Mouse (Mus musculus) MEL (cell line): ENCODE measurements around the gene Pcx. TPM values are rescaled to one million over a fixed set of nuclear protein-coding genes. Genes with fewer than 3 reads are reported as not detected.

Experiments
- DNase-seq: peaks from one replicate; pipeline ENCODE4 v3.0.0; 2011; ENCODE audit warnings: low read depth, low spot score
- H3K27ac ChIP-seq: 2 replicates; pipeline ENCODE4 v1.5.1; 2012; ENCODE audit warnings: low read depth, mild to moderate bottlenecking, control low read depth, low read length, moderate library complexity; ENCODE audit not compliant: control insufficient read depth
- H3K27me3 ChIP-seq, 2 experiments: fragments of 150-350 bp in 1 of 2; sonication (generic) in 1 of 2; 2 replicates each; pipeline ENCODE4 v1.6.1; 2012; ENCODE audit warnings: low read length in 2 of 2, mild to moderate bottlenecking in 2 of 2, improper control_type of control experiment in 1 of 2, moderate library complexity in 1 of 2; ENCODE audit not compliant: insufficient read depth in 2 of 2, control insufficient read depth in 1 of 2
- H3K36me3 ChIP-seq, 2 experiments: 2 replicates each; pipeline ENCODE4 v1.6.1; 2012 to 2014; ENCODE audit warnings: low read length in 2 of 2, improper control_type of control experiment in 1 of 2, inconsistent platforms in 1 of 2, mild to moderate bottlenecking in 1 of 2; ENCODE audit not compliant: insufficient read depth in 2 of 2, control insufficient read depth in 1 of 2
- H3K4me1 ChIP-seq, 2 experiments: fragments of 150-350 bp in 1 of 2; sonication (generic) in 1 of 2; 2 replicates each; pipeline ENCODE4 v1.6.1; 2012; ENCODE audit warnings: low read length in 2 of 2, improper control_type of control experiment in 1 of 2, mild to moderate bottlenecking in 1 of 2; ENCODE audit not compliant: insufficient read depth in 2 of 2, control insufficient read depth in 1 of 2
- H3K4me3 ChIP-seq, 2 experiments: fragments of 150-350 bp in 1 of 2; sonication (generic) in 1 of 2; 2 replicates each; pipeline ENCODE4 v1.5.1; 2012; ENCODE audit warnings: low read depth in 2 of 2, low read length in 2 of 2, mild to moderate bottlenecking in 2 of 2, moderate library complexity in 2 of 2, control low read depth in 1 of 2, improper control_type of control experiment in 1 of 2; ENCODE audit not compliant: control insufficient read depth in 1 of 2, insufficient read depth in 1 of 2
- H3K79me2 ChIP-seq: 2 replicates; pipeline ENCODE4 v1.6.1; 2012; ENCODE audit warnings: mild to moderate bottlenecking, low read length, moderate library complexity; ENCODE audit not compliant: control insufficient read depth, poor library complexity, insufficient read depth
- H3K9ac ChIP-seq: 2 replicates; pipeline ENCODE4 v1.6.1; 2012; ENCODE audit warnings: low read depth, mild to moderate bottlenecking, control low read depth, low read length, moderate library complexity; ENCODE audit not compliant: control insufficient read depth, poor library complexity, severe bottlenecking
- H3K9me3 ChIP-seq: fragments of 150-350 bp; sonication (generic); replicated peaks from 2 replicates; pipeline ENCODE4 v1.6.1; 2012; ENCODE audit warnings: mild to moderate bottlenecking, low read length, improper control_type of control experiment, moderate library complexity; ENCODE audit not compliant: insufficient read depth
- BHLHE40 ChIP-seq: IDR thresholded peaks from 2 replicates; pipeline ENCODE4 v1.6.1; 2012; ENCODE audit warnings: low read depth, mild to moderate bottlenecking, inconsistent platforms, low read length, improper control_type of control experiment, borderline replicate concordance
- CHD1 ChIP-seq: IDR thresholded peaks from 2 replicates; pipeline ENCODE4 v1.6.1; 2012; ENCODE audit warnings: low read depth, mild to moderate bottlenecking, inconsistent platforms, low read length, improper control_type of control experiment
- CHD2 ChIP-seq: IDR thresholded peaks from 2 replicates; pipeline ENCODE4 v1.6.1; 2011; ENCODE audit warnings: low read length, improper control_type of control experiment
- CTCF ChIP-seq, 3 experiments: IDR thresholded peaks in 2 of 3; conservative IDR thresholded peaks in 1 of 3; 2 replicates each; pipeline ENCODE4 v1.5.1; 2011 to 2012; ENCODE audit warnings: low read length in 3 of 3, low read depth in 2 of 3, mild to moderate bottlenecking in 2 of 3, improper control_type of control experiment in 1 of 3, inconsistent platforms in 1 of 3, mixed read lengths in 1 of 3, moderate library complexity in 1 of 3; ENCODE audit not compliant: control insufficient read depth in 1 of 3, insufficient read depth in 1 of 3, poor library complexity in 1 of 3, severe bottlenecking in 1 of 3
- E2F4 ChIP-seq: IDR thresholded peaks from 2 replicates; pipeline ENCODE4 v1.6.1; 2011; ENCODE audit warnings: low read depth, low read length, improper control_type of control experiment, borderline replicate concordance
- EP300 ChIP-seq, 2 experiments: IDR thresholded peaks; 2 replicates each; pipeline ENCODE4 v1.6.1; 2011; ENCODE audit warnings: improper control_type of control experiment in 2 of 2, low read length in 2 of 2, low read depth in 1 of 2, mild to moderate bottlenecking in 1 of 2
- GATA1 ChIP-seq: IDR thresholded peaks from 2 replicates; pipeline ENCODE4 v1.6.1; 2011; ENCODE audit warnings: low read depth, low read length, improper control_type of control experiment
- JUND ChIP-seq: IDR thresholded peaks from 2 replicates; pipeline ENCODE4 v1.6.1; 2011; ENCODE audit warnings: low read depth, mild to moderate bottlenecking, improper control_type of control experiment, low read length
- MAX ChIP-seq: IDR thresholded peaks from 2 replicates; pipeline ENCODE4 v1.6.1; 2011; ENCODE audit warnings: low read length, improper control_type of control experiment
- MXI1 ChIP-seq: IDR thresholded peaks from 2 replicates; pipeline ENCODE4 v1.6.1; 2011; ENCODE audit warnings: mild to moderate bottlenecking, low read depth, low read length, improper control_type of control experiment
- NRF1 ChIP-seq: IDR thresholded peaks from 2 replicates; pipeline ENCODE4 v1.6.1; 2014; ENCODE audit warnings: low read depth, mild to moderate bottlenecking, inconsistent platforms, low read length, improper control_type of control experiment, moderate library complexity; ENCODE audit not compliant: poor library complexity, insufficient read depth, severe bottlenecking
- RCOR1 ChIP-seq: IDR thresholded peaks from 2 replicates; pipeline ENCODE4 v1.6.1; 2012; ENCODE audit warnings: low read depth, mild to moderate bottlenecking, inconsistent platforms, low read length, improper control_type of control experiment
- SIN3A ChIP-seq: IDR thresholded peaks from 2 replicates; pipeline ENCODE4 v1.6.1; 2012; ENCODE audit warnings: low read length, improper control_type of control experiment, inconsistent platforms
- SMC3 ChIP-seq: IDR thresholded peaks from 2 replicates; pipeline ENCODE4 v1.6.1; 2011; ENCODE audit warnings: low read depth, low read length, improper control_type of control experiment
- TBP ChIP-seq: IDR thresholded peaks from 2 replicates; pipeline ENCODE4 v1.8.0; 2011; ENCODE audit warnings: low read depth, low read length, improper control_type of control experiment
- TCF12 ChIP-seq: IDR thresholded peaks from 2 replicates; pipeline ENCODE4 v1.6.1; 2014; ENCODE audit warnings: low read depth, mild to moderate bottlenecking, inconsistent platforms, low read length, improper control_type of control experiment, moderate library complexity
- USF2 ChIP-seq, 2 experiments: IDR thresholded peaks; 2 replicates each; pipeline ENCODE4 v1.6.1; 2011 to 2012; ENCODE audit warnings: improper control_type of control experiment in 2 of 2, low read length in 2 of 2, borderline replicate concordance in 1 of 2, inconsistent platforms in 1 of 2, low read depth in 1 of 2, mild to moderate bottlenecking in 1 of 2; ENCODE audit not compliant: insufficient read depth in 1 of 2
- ZC3H11A ChIP-seq: IDR thresholded peaks from 2 replicates; pipeline ENCODE4 v1.6.1; 2012; ENCODE audit warnings: low read depth, mild to moderate bottlenecking, inconsistent platforms, low read length, improper control_type of control experiment
- ZKSCAN1 ChIP-seq: IDR thresholded peaks from 2 replicates; pipeline ENCODE4 v1.6.1; 2012; ENCODE audit warnings: low read depth, mild to moderate bottlenecking, inconsistent platforms, low read length, improper control_type of control experiment, moderate library complexity
- ZNF384 ChIP-seq: IDR thresholded peaks from 2 replicates; pipeline ENCODE4 v1.6.1; 2012; ENCODE audit warnings: low read depth, mild to moderate bottlenecking, inconsistent platforms, low read length, improper control_type of control experiment
- polyA plus RNA-seq, 2 experiments: library from polyadenylated mRNA; stranded (reverse) in 1 of 2; unstranded in 1 of 2; fragments of >175 nt in 1 of 2; fragments of >200 nt in 1 of 2; gene quantifications; 2 replicates each; pipeline versions ENCODE4 v1.2.1 to v1.2.4; 2012; ENCODE audit warnings: low replicate concordance in 2 of 2, low read depth in 1 of 2; ENCODE audit not compliant: insufficient read length in 2 of 2, insufficient read depth in 1 of 2, missing spikeins in 1 of 2
- total RNA-seq: library from RNA; depleted of rRNA; stranded (reverse); fragments of 300-350 nt; gene quantifications from 2 replicates; pipeline ENCODE4 v1.2.3, GENCODE M21; 2012

Pcx gene
- total and polyA plus RNA-seq, 3 experiments, result 7.2 to 7.9 TPM; not detected in 1

GRCm38 (mm10) chr19:4521426-4522050 lies 11.3 kb downstream of the Pcx start:
- no peak for DNase-seq
- no peaks in the 10 kb centered on the region for H3K4me1 ChIP-seq
- no peak overlapping the region for H3K27ac ChIP-seq
- no peak overlapping the region for H3K9ac ChIP-seq
- H3K36me3 ChIP-seq, result no peaks in the 10 kb centered on the region
- no peaks in the 10 kb centered on the region for H3K9me3 ChIP-seq
- TF ChIP-seq TCF12, result no peak
- TF ChIP-seq SMC3, result no peak
- TF ChIP-seq EP300 (IDR thresholded peaks at IDR 0.05; ENCODE audit: low read depth in 1 of 2, low read length in 2 of 2), result no peak
- TF ChIP-seq CTCF (IDR thresholded peaks at IDR 0.05 in 2 of 3, conservative IDR thresholded peaks at IDR 0.05 in 1 of 3; ENCODE audit: control insufficient read depth in 1 of 3, insufficient read depth in 1 of 3, low read depth in 2 of 3, low read length in 3 of 3, poor library complexity in 1 of 3, severe bottlenecking in 1 of 3), result no peak
- no peak for TF ChIP-seq ZKSCAN1
- no peak for TF ChIP-seq BHLHE40
- no peak for TF ChIP-seq MAX
- TF ChIP-seq USF2 (IDR thresholded peaks at IDR 0.05; ENCODE audit: borderline replicate concordance in 1 of 2, insufficient read depth in 1 of 2, low read depth in 1 of 2, low read length in 2 of 2), result no peak
- TF ChIP-seq ZC3H11A, result no peak
- no peak for TF ChIP-seq JUND
- TF ChIP-seq SIN3A, result no peak
- TF ChIP-seq ZNF384, result no peak
- TF ChIP-seq NRF1, result no peak
- no peak for TF ChIP-seq MXI1
- no peak for TF ChIP-seq CHD2
- TF ChIP-seq CHD1, result no peak
- TF ChIP-seq E2F4, result no peak
- TF ChIP-seq GATA1, result no peak
- no peaks in the 10 kb centered on the region for H3K27me3 ChIP-seq
- no peaks in the 10 kb centered on the region for H3K79me2 ChIP-seq
- H3K4me3 ChIP-seq, result no peak overlapping the region

GRCm38 (mm10) chr19:4534646-4535045 lies 24.4 kb downstream of the Pcx start:
- Histone ChIP-seq H3K79me2 (no peaks in the 10 kb centered on the region), H3K36me3 (no peaks in the 10 kb centered on the region), H3K9me3 (no peaks in the 10 kb centered on the region), H3K27me3 (no peaks in the 10 kb centered on the region), H3K4me3 (no peak overlapping the region), H3K27ac (no peak overlapping the region), H3K9ac (no peak overlapping the region), H3K4me1 (no peaks in the 10 kb centered on the region)
- DNase-seq, result no peak
- no peak for TF ChIP-seq TBP
- no peak for TF ChIP-seq RCOR1
